Mouse (Mus musculus): ENCODE measurements around the gene Ermn. TPM values are rescaled to one million over a fixed set of nuclear protein-coding genes. Genes with fewer than 3 reads are reported as not detected.

Ermn gene
- total and polyA plus RNA-seq, 3 experiments: 0.17 to 0.26 TPM; not detected in 1

DNA sequence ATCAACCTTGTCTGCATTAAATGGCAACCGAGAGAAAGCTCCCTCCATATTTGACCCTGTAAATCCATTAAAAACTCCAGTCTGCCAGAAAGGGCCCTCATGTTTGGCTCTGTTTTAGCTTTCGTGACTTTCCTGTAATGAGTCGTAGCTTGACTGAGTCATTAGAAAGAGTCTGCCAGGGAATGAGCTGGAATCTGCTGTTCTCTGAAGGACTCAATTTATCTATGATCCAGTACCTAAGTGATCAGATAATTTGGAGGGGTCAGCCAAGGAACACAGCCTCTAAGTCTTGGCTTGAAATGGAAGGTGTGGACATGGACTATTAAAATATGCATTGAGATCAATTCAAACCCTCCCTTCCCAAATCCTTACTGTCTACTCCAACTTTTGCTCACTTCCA lies 21.2 kb downstream of the Ermn start:
- dilution Hi-C loops (cut with MboI; ENCODE audit: extremely low pct_ligation_motif_present, extremely low pct_unique_long_range_greater_than_20kb, low sequenced_read_pairs): no loop called here
- no peak overlapping the region for H3K4me2 ChIP-seq (ENCODE audit: insufficient read depth, low read depth, poor library complexity, severe bottlenecking)
- in situ Hi-C loops (cut with MboI; ENCODE audit: low pct_ligation_motif_present, low pct_unique_long_range_greater_than_20kb, low sequenced_read_pairs): loop anchor here (5.0 to 25.0 kb wide), 3 partner anchors 281 to 631 kb away; no protein-coding TSS in a partner anchor
- peaks cover 0 to 13% of the 10 kb centered on the region in 2 experiments; a peak in 2 of 4 replicates for H3K4me1 ChIP-seq (ENCODE audit: control insufficient read depth in 1 of 2, insufficient read depth in 2 of 2)
- no peaks in the 10 kb centered on the region for H3K79me2 ChIP-seq (replicated peaks; ENCODE audit: control insufficient read depth, extremely low read depth, insufficient read depth, poor library complexity, severe bottlenecking)
- TF ChIP-seq EP300 (IDR thresholded peaks at IDR 0.05; ENCODE audit: low read length) (no peak), ETS1 (conservative IDR thresholded peaks at IDR 0.05; ENCODE audit: low read depth, low read length) (no peak), NELFE (IDR thresholded peaks at IDR 0.05; ENCODE audit: low read depth, low read length) (no peak), POLR2A (IDR thresholded peaks at IDR 0.05; ENCODE audit: low read depth, low read length) (no peak), MYC (IDR thresholded peaks at IDR 0.05; ENCODE audit: low read depth, low read length) (no peak), POLR2AphosphoS2 (IDR thresholded peaks at IDR 0.05; ENCODE audit: low read depth, low read length) (no peak), HCFC1 (IDR thresholded peaks at IDR 0.05; ENCODE audit: low read depth, low read length) (no peak), ZNF384 (IDR thresholded peaks at IDR 0.05; ENCODE audit: low read depth, low read length) (no peak), E2F4 (IDR thresholded peaks at IDR 0.05; ENCODE audit: insufficient replicate concordance, low read depth, low read length) (no peak), USF1 (IDR thresholded peaks at IDR 0.05; ENCODE audit: low read depth, low read length) (no peak)
- H3K9ac ChIP-seq (ENCODE audit: insufficient read depth, low read depth): no peak overlapping the region
- no peak for DNase-seq (ENCODE audit: extremely low read depth)
- H3K9me3 ChIP-seq (replicated peaks; ENCODE audit: low read length): no peaks in the 10 kb centered on the region
- no peak overlapping the region for H3K27ac ChIP-seq (ENCODE audit: insufficient read depth, low read depth)
- H3K36me3 ChIP-seq (replicated peaks in 1 of 2; ENCODE audit: control insufficient read depth in 1 of 2, insufficient read depth in 1 of 2, low read length in 1 of 2): no peaks in the 10 kb centered on the region
- no peak overlapping the region for H3K4me3 ChIP-seq (replicated peaks in 1 of 3; ENCODE audit: low read depth in 2 of 3, low read length in 2 of 3, poor library complexity in 1 of 3)
- H3K27me3 ChIP-seq (replicated peaks): no peaks in the 10 kb centered on the region

DNA sequence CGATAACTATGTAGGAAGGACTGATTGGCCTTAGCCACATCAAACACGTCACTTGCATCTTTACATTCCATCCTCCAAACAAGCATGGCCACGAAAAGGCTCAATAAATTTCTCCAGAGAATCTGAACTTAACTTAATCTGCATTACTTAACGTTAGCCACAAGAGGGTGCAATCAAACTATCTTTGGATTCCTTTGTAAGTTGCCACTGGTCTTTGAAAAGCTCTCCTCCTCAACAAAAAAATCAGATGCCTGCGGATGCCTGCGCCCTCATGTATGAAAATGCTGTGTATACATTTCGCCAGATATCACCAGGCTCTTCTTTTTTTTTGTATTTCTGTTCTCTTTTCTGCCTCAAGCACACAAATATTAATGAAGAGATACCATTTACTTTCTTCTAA lies 23.3 kb downstream of the Ermn start:
- no peak overlapping the region for H3K27ac ChIP-seq (ENCODE audit: insufficient read depth, low read depth)
- H3K4me3 ChIP-seq (replicated peaks in 1 of 3; ENCODE audit: low read depth in 2 of 3, low read length in 2 of 3, poor library complexity in 1 of 3): no peak overlapping the region
- dilution Hi-C loops (cut with MboI; ENCODE audit: extremely low pct_ligation_motif_present, extremely low pct_unique_long_range_greater_than_20kb, low sequenced_read_pairs): no loop called here
- DNase-seq (ENCODE audit: extremely low read depth): peak; percentile 78
- H3K4me2 ChIP-seq (ENCODE audit: insufficient read depth, low read depth, poor library complexity, severe bottlenecking): peak overlapping the region; percentile 71
- H3K4me1 ChIP-seq (ENCODE audit: control insufficient read depth in 1 of 2, insufficient read depth in 2 of 2): peaks cover 0 to 11% of the 10 kb centered on the region in 2 experiments; a peak in 2 of 4 replicates
- no peak overlapping the region for H3K9ac ChIP-seq (ENCODE audit: insufficient read depth, low read depth)
- H3K36me3 ChIP-seq (replicated peaks in 1 of 2; ENCODE audit: control insufficient read depth in 1 of 2, insufficient read depth in 1 of 2, low read length in 1 of 2): no peaks in the 10 kb centered on the region
- in situ Hi-C loops (cut with MboI; ENCODE audit: low pct_ligation_motif_present, low pct_unique_long_range_greater_than_20kb, low sequenced_read_pairs): loop anchor here (25.0 kb wide), 2 partner anchors 283 to 633 kb away; no protein-coding TSS in a partner anchor
- H3K9me3 ChIP-seq (replicated peaks; ENCODE audit: low read length): no peaks in the 10 kb centered on the region
- H3K27me3 ChIP-seq (replicated peaks): no peaks in the 10 kb centered on the region
- no peaks in the 10 kb centered on the region for H3K79me2 ChIP-seq (replicated peaks; ENCODE audit: control insufficient read depth, extremely low read depth, insufficient read depth, poor library complexity, severe bottlenecking)
- no peak for TF ChIP-seq MXI1 (IDR thresholded peaks at IDR 0.05; ENCODE audit: low read depth, low read length)
- TF ChIP-seq MAX (IDR thresholded peaks at IDR 0.05; ENCODE audit: low read length): no peak
- TF ChIP-seq MEF2A (IDR thresholded peaks at IDR 0.05; ENCODE audit: borderline replicate concordance, low read depth, low read length): 0 out of 2 replicates have a peak, but pooled peaks have one; percentile 42
- peak; percentile 85 for TF ChIP-seq ZC3H11A (IDR thresholded peaks at IDR 0.05; ENCODE audit: low read depth, low read length)
- no peak for TF ChIP-seq TBP (conservative IDR thresholded peaks at IDR 0.05; ENCODE audit: low read depth, low read length)
- no peak for TF ChIP-seq USF1 (IDR thresholded peaks at IDR 0.05; ENCODE audit: low read depth, low read length)
- no peak for TF ChIP-seq KAT2A (IDR thresholded peaks at IDR 0.05; ENCODE audit: insufficient replicate concordance, low read length)
- TF ChIP-seq SMC3 (IDR thresholded peaks at IDR 0.05; ENCODE audit: low read depth, low read length): peak; percentile 80
- no peak for TF ChIP-seq NELFE (IDR thresholded peaks at IDR 0.05; ENCODE audit: low read depth, low read length)
- TF ChIP-seq MAFK (IDR thresholded peaks at IDR 0.05; ENCODE audit: insufficient replicate concordance, low read length): peak; percentile 2; the same call in 1 of the 2 replicates
- peak; percentile 83 for TF ChIP-seq ZNF384 (IDR thresholded peaks at IDR 0.05; ENCODE audit: low read depth, low read length)
- TF ChIP-seq E2F4 (IDR thresholded peaks at IDR 0.05; ENCODE audit: insufficient replicate concordance, low read depth, low read length): no peak
- TF ChIP-seq ELF1 (IDR thresholded peaks at IDR 0.05; ENCODE audit: low read depth, low read length): no peak
- peak; percentile 43 to 84 for TF ChIP-seq CTCF (conservative IDR thresholded peaks at IDR 0.05 in 1 of 2, IDR thresholded peaks at IDR 0.05 in 1 of 2; ENCODE audit: low read depth in 2 of 2, low read length in 2 of 2)
- TF ChIP-seq POLR2AphosphoS2 (IDR thresholded peaks at IDR 0.05; ENCODE audit: low read depth, low read length): no peak
- TF ChIP-seq JUN (IDR thresholded peaks at IDR 0.05; ENCODE audit: insufficient read depth, low read depth, low read length): no peak
- TF ChIP-seq MAZ (IDR thresholded peaks at IDR 0.05; ENCODE audit: low read depth, low read length): no peak
- TF ChIP-seq BHLHE40 (IDR thresholded peaks at IDR 0.05; ENCODE audit: low read depth, low read length): no peak
- TF ChIP-seq USF2 (conservative IDR thresholded peaks at IDR 0.05; ENCODE audit: low read depth, low read length): no peak
- TF ChIP-seq HCFC1 (IDR thresholded peaks at IDR 0.05; ENCODE audit: low read depth, low read length): no peak
- no peak for TF ChIP-seq CHD2 (IDR thresholded peaks at IDR 0.05; ENCODE audit: low read length)
- no peak for TF ChIP-seq RCOR1 (conservative IDR thresholded peaks at IDR 0.05; ENCODE audit: low read depth, low read length)
- TF ChIP-seq GABPA (IDR thresholded peaks at IDR 0.05; ENCODE audit: insufficient replicate concordance, low read depth, low read length): no peak
- peak; percentile 52; the same call in 1 of the 2 replicates for TF ChIP-seq JUND (conservative IDR thresholded peaks at IDR 0.05; ENCODE audit: low read depth, low read length)
- TF ChIP-seq POLR2A (IDR thresholded peaks at IDR 0.05; ENCODE audit: low read depth, low read length): no peak
- TF ChIP-seq PAX5 (IDR thresholded peaks at IDR 0.05; ENCODE audit: low read length): no peak
- TF ChIP-seq EP300 (IDR thresholded peaks at IDR 0.05; ENCODE audit: low read length): no peak
- TF ChIP-seq UBTF (IDR thresholded peaks at IDR 0.05; ENCODE audit: low read depth, low read length): no peak
- peak; percentile 96 for TF ChIP-seq RAD21 (IDR thresholded peaks at IDR 0.05; ENCODE audit: low read depth, low read length)
- TF ChIP-seq TCF12 (IDR thresholded peaks at IDR 0.05; ENCODE audit: low read depth, low read length): no peak

Data from CH12.LX (cell line).